ENCODE assay signal across 9 mouse cellular contexts in the genomic region with DNA sequence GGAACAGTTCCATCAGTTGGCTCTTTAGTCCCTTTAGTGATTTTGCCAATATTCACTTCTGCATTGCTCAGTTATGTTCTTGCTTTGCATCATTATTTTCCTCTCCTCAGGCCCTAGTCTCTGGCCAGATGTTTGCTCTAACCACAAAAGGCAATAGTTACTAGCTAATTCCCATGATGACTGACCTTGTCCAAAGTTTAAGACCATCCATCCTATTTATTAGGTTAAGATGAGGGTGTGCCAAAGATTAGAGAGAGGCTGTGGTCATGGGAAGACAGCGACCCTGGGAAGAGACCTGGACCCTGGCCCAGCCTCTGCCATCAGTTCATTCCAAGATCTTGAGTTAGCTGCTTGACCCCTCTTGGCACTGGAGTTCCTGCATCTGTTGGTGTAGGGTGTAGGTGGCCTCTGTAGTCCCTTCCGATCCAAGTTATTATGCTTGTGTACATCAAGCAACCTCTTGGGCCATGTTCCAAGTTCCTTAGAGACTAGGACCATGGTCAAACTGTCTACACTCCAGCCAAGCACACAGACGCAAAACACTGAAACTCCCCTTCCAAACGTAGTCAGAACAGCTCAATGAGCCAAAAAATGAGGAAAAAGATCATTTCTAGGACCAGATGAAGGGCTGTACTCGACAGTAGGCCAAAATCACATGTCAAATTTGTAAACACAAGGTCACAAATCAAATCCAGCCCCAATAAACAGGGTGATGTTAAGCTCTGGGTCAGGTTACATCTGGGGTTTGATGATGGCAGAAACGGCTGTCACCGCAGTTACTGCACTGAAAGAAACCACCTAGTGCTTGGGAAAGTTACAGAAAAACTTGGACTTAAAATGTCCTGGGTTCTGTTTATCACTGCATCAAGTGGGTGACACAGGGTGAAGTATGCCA.
DNase-seq lines count a peak whose midpoint lies in the region; ATAC-seq and TF ChIP-seq lines count a peak whose summit lies in the region.
"Had no signal": no experiment of that assay in that cellular context is flagged by ENCODE, and none has a peak within 500 bp of the region (broad histone marks: within the 10 kb centered on the region; RNA-seq: fewer than 3 reads in every experiment).

No protein-coding gene starts in this region.

- WGBS in kidney, embryonic 15.5 days, result 51% methylated on average over 7 of the region's 7 CpGs
- WGBS in forebrain, postnatal 0 days, result 79% methylated on average over 7 of the region's 7 CpGs

- no peak overlapping the region for H3K9ac ChIP-seq in kidney, embryonic 15.5 days
- H3K9ac ChIP-seq in forebrain, postnatal 0 days, result no peak overlapping the region
- H3K9ac ChIP-seq: limb, embryonic 12.5 days had no signal

- no peak for TF ChIP-seq CTCF in forebrain, postnatal 0 days (IDR thresholded peaks at IDR 0.05; ENCODE audit: low read depth)

- intact Hi-C loops in gastrocnemius, postnatal 14 days (cut with DNase I; ENCODE audit: low total_unique reads), result no loop called here

- peak overlapping the region; percentile 80 for H3K27ac ChIP-seq in kidney, embryonic 15.5 days
- no peak overlapping the region for H3K27ac ChIP-seq in forebrain, postnatal 0 days (ENCODE audit: low read depth, low read length)
- H3K27ac ChIP-seq: limb, embryonic 12.5 days had no signal

- peak; percentile 23 for DNase-seq in adrenal gland, adult 8-10 months
- no peak for DNase-seq in adrenal gland, postnatal 25 days
- DNase-seq in gastrocnemius, postnatal 14 days, result peak; percentile 67
- DNase-seq in ovary, postnatal 14 days (ENCODE audit: low spot score), result peak; percentile 69
- no peak for DNase-seq in thymus, adult 18-20 months
- DNase-seq in forebrain, postnatal 0 days, result no peak
- DNase-seq in T-cell, adult 2 months (ENCODE audit: low spot score), result no peak

- H3K36me3 ChIP-seq in kidney, embryonic 15.5 days, result 0 out of 2 replicates have a peak, but pooled peaks cover 5% of the 10 kb centered on the region
- H3K36me3 ChIP-seq in forebrain, postnatal 0 days (ENCODE audit: insufficient read depth), result no peaks in the 10 kb centered on the region

- H3K4me2 ChIP-seq in kidney, embryonic 15.5 days, result no peak overlapping the region
- H3K4me2 ChIP-seq in forebrain, postnatal 0 days (ENCODE audit: low read depth), result no peak overlapping the region
- H3K4me2 ChIP-seq: limb, embryonic 12.5 days had no signal

- no peaks in the 10 kb centered on the region for H3K27me3 ChIP-seq in kidney, embryonic 15.5 days
- no peaks in the 10 kb centered on the region for H3K27me3 ChIP-seq in forebrain, postnatal 0 days (ENCODE audit: insufficient read depth, low read length)
- H3K27me3 ChIP-seq: limb, embryonic 12.5 days had no signal

- peak; percentile 79 for ATAC-seq in kidney, embryonic 15.5 days (replicated peaks; ENCODE audit: low FRiP score)
- ATAC-seq in forebrain, postnatal 0 days, result no peak

- H3K9me3 ChIP-seq in kidney, embryonic 15.5 days (replicated peaks), result no peaks in the 10 kb centered on the region
- H3K9me3 ChIP-seq in forebrain, postnatal 0 days (ENCODE audit: low read length), result no peaks in the 10 kb centered on the region
- H3K9me3 ChIP-seq: limb, embryonic 12.5 days had no signal

- peaks cover 8% of the 10 kb centered on the region for H3K4me1 ChIP-seq in kidney, embryonic 15.5 days
- H3K4me1 ChIP-seq in forebrain, postnatal 0 days (ENCODE audit: insufficient read depth), result no peaks in the 10 kb centered on the region

- no peak overlapping the region for H3K4me3 ChIP-seq in kidney, embryonic 15.5 days (replicated peaks)
- no peak overlapping the region for H3K4me3 ChIP-seq in forebrain, postnatal 0 days (ENCODE audit: low read depth, low read length)
- H3K4me3 ChIP-seq: limb, embryonic 12.5 days had no signal

Comparison
In these comparisons a context has a peak if more than half of its experiments do, and no peak if none do; other contexts are left out.
1. DNase-seq: peak in adrenal gland, adult 8-10 months (single experiment), gastrocnemius, postnatal 14 days (single experiment) and ovary, postnatal 14 days (single experiment); none in adrenal gland, postnatal 25 days (single experiment), thymus, adult 18-20 months (0 of 2), forebrain, postnatal 0 days (single experiment) and T-cell, adult 2 months (single experiment).